Mouse (Mus musculus): ENCODE results near the gene Slfn5. TPM values are rescaled to one million over a fixed set of nuclear protein-coding genes. Genes with fewer than 3 reads are reported as not detected.
A peak's percentile ranks its signal among the peaks of the same experiment; 100 is the strongest.
"Not testable (repeated sequence)": the region's sequence is repeated elsewhere in the genome, so short reads cannot be mapped to it uniquely, and the experiment has no call there.

Gene Slfn5
- polyA plus RNA-seq, 1 experiment = 0.13 TPM

GRCm38 (mm10) chr11:82908608-82908989 is 42.5 kb upstream of the Slfn5 start:
- H3K36me3 ChIP-seq (ENCODE audit: control insufficient read depth, insufficient read depth) = peaks cover 26% of the 10 kb centered on the region
- TF ChIP-seq MYOD1 (IDR thresholded peaks at IDR 0.05; ENCODE audit: control insufficient read depth, insufficient read length, low read depth) (no peak), MAX (IDR thresholded peaks at IDR 0.05) (no peak), CEBPB (IDR thresholded peaks at IDR 0.05; ENCODE audit: low read depth) (no peak), MYOG (IDR thresholded peaks at IDR 0.05; ENCODE audit: control insufficient read depth, extremely low read depth, insufficient read length) (no peak), FOSL1 (IDR thresholded peaks at IDR 0.05; ENCODE audit: insufficient read depth, low read length, poor library complexity, severe bottlenecking) (no peak), USF1 (IDR thresholded peaks at IDR 0.05; ENCODE audit: low read depth) (no peak)
- H3K27me3 ChIP-seq (ENCODE audit: control insufficient read depth, insufficient read depth, insufficient read length) = peaks cover 4% of the 10 kb centered on the region
- H3ac ChIP-seq (ENCODE audit: control insufficient read depth, insufficient read length, low read depth) = no peak overlapping the region
- peak overlapping the region; percentile 86 for H3K4me3 ChIP-seq (ENCODE audit: insufficient read depth, poor library complexity, severe bottlenecking)
- H3K79me3 ChIP-seq (ENCODE audit: low read depth) = peaks cover 7% of the 10 kb centered on the region
- peaks cover 16% of the 10 kb centered on the region for H3K79me2 ChIP-seq (ENCODE audit: control insufficient read depth, insufficient read depth)

GRCm38 (mm10) chr11:82910250-82910649 is 40.9 kb upstream of the Slfn5 start, which contains the start of gene Unc45b:
TSS of gene Unc45b (plus strand) at chr11:82910550.
- peaks cover 14% of the 10 kb centered on the region for H3K36me3 ChIP-seq (ENCODE audit: control insufficient read depth, insufficient read depth)
- peaks cover 7% of the 10 kb centered on the region for H3K79me3 ChIP-seq (ENCODE audit: low read depth)
- H3K27me3 ChIP-seq (ENCODE audit: control insufficient read depth, insufficient read depth, insufficient read length) = peaks cover 4% of the 10 kb centered on the region
- no peak within 1 kb of the TSS for H3ac ChIP-seq (ENCODE audit: control insufficient read depth, insufficient read length, low read depth)
- H3K4me3 ChIP-seq (ENCODE audit: insufficient read depth, poor library complexity, severe bottlenecking) = no peak within 1 kb of the TSS
- no peak for TF ChIP-seq FOSL1 (IDR thresholded peaks at IDR 0.05; ENCODE audit: insufficient read depth, low read length, poor library complexity, severe bottlenecking)
- peaks cover 16% of the 10 kb centered on the region for H3K79me2 ChIP-seq (ENCODE audit: control insufficient read depth, insufficient read depth)

- no peak overlapping the region for H3K4me3 ChIP-seq (ENCODE audit: insufficient read depth, poor library complexity, severe bottlenecking)
- peaks cover 4% of the 10 kb centered on the region for H3K27me3 ChIP-seq (ENCODE audit: control insufficient read depth, insufficient read depth, insufficient read length)
- TF ChIP-seq MYOG (IDR thresholded peaks at IDR 0.05; ENCODE audit: control insufficient read depth, extremely low read depth, insufficient read length) (no peak), CEBPB (IDR thresholded peaks at IDR 0.05; ENCODE audit: low read depth) (no peak), CTCF (IDR thresholded peaks at IDR 0.05; ENCODE audit: control insufficient read depth, insufficient read depth, insufficient read length) (no peak), USF1 (IDR thresholded peaks at IDR 0.05; ENCODE audit: low read depth) (no peak), MYOD1 (IDR thresholded peaks at IDR 0.05; ENCODE audit: control insufficient read depth, insufficient read length, low read depth) (no peak), FOSL1 (IDR thresholded peaks at IDR 0.05; ENCODE audit: insufficient read depth, low read length, poor library complexity, severe bottlenecking) (no peak), MAX (IDR thresholded peaks at IDR 0.05) (no peak)
- peaks cover 16% of the 10 kb centered on the region for H3K79me2 ChIP-seq (ENCODE audit: control insufficient read depth, insufficient read depth)
- H3ac ChIP-seq (ENCODE audit: control insufficient read depth, insufficient read length, low read depth) = no peak overlapping the region
- H3K79me3 ChIP-seq (ENCODE audit: low read depth) = peaks cover 7% of the 10 kb centered on the region
- H3K36me3 ChIP-seq (ENCODE audit: control insufficient read depth, insufficient read depth) = peaks cover 8% of the 10 kb centered on the region
Measured at GRCm38 (mm10) chr11:82910679-82911389, 40.3 kb upstream of the Slfn5 start.

GRCm38 (mm10) chr11:82914711-82915352 is 36.3 kb upstream of the Slfn5 start:
- Histone ChIP-seq H3K4me3 (ENCODE audit: insufficient read depth, poor library complexity, severe bottlenecking) (no peak overlapping the region), H3K27me3 (ENCODE audit: control insufficient read depth, insufficient read depth, insufficient read length) (peaks cover 7% of the 10 kb centered on the region), H3K79me2 (ENCODE audit: control insufficient read depth, insufficient read depth) (no peaks in the 10 kb centered on the region), H3K36me3 (ENCODE audit: control insufficient read depth, insufficient read depth) (no peaks in the 10 kb centered on the region), H3K79me3 (ENCODE audit: low read depth) (no peaks in the 10 kb centered on the region), H3ac (ENCODE audit: control insufficient read depth, insufficient read length, low read depth) (no peak overlapping the region)
- TF ChIP-seq CTCF (IDR thresholded peaks at IDR 0.05; ENCODE audit: control insufficient read depth, insufficient read depth, insufficient read length) (peak; percentile 72), FOSL1 (IDR thresholded peaks at IDR 0.05; ENCODE audit: insufficient read depth, low read length, poor library complexity, severe bottlenecking) (no peak)

- Histone ChIP-seq H3K79me2 (ENCODE audit: control insufficient read depth, insufficient read depth) (no peaks in the 10 kb centered on the region), H3K27me3 (ENCODE audit: control insufficient read depth, insufficient read depth, insufficient read length) (peaks cover 9% of the 10 kb centered on the region), H3K4me3 (ENCODE audit: insufficient read depth, poor library complexity, severe bottlenecking) (no peak overlapping the region), H3K79me3 (ENCODE audit: low read depth) (no peaks in the 10 kb centered on the region), H3ac (ENCODE audit: control insufficient read depth, insufficient read length, low read depth) (no peak overlapping the region), H3K36me3 (ENCODE audit: control insufficient read depth, insufficient read depth) (no peaks in the 10 kb centered on the region)
- TF ChIP-seq MYOD1 (IDR thresholded peaks at IDR 0.05; ENCODE audit: control insufficient read depth, insufficient read length, low read depth) (no peak), USF1 (IDR thresholded peaks at IDR 0.05; ENCODE audit: low read depth) (no peak), CEBPB (IDR thresholded peaks at IDR 0.05; ENCODE audit: low read depth) (no peak), CTCF (IDR thresholded peaks at IDR 0.05; ENCODE audit: control insufficient read depth, insufficient read depth, insufficient read length) (no peak), MAX (IDR thresholded peaks at IDR 0.05) (no peak), MYOG (IDR thresholded peaks at IDR 0.05; ENCODE audit: control insufficient read depth, extremely low read depth, insufficient read length) (no peak), FOSL1 (IDR thresholded peaks at IDR 0.05; ENCODE audit: insufficient read depth, low read length, poor library complexity, severe bottlenecking) (no peak)
Measured at GRCm38 (mm10) chr11:82920768-82921167, 30.4 kb upstream of the Slfn5 start.

GRCm38 (mm10) chr11:82921691-82922090 is 29.5 kb upstream of the Slfn5 start:
- H3K4me3 ChIP-seq (ENCODE audit: insufficient read depth, poor library complexity, severe bottlenecking) = no peak overlapping the region
- H3K79me2 ChIP-seq (ENCODE audit: control insufficient read depth, insufficient read depth) = no peaks in the 10 kb centered on the region
- H3K27me3 ChIP-seq (ENCODE audit: control insufficient read depth, insufficient read depth, insufficient read length) = peaks cover 9% of the 10 kb centered on the region
- H3ac ChIP-seq (ENCODE audit: control insufficient read depth, insufficient read length, low read depth) = no peak overlapping the region
- H3K36me3 ChIP-seq (ENCODE audit: control insufficient read depth, insufficient read depth) = no peaks in the 10 kb centered on the region
- TF ChIP-seq CTCF (IDR thresholded peaks at IDR 0.05; ENCODE audit: control insufficient read depth, insufficient read depth, insufficient read length) = no peak
- TF ChIP-seq USF1 (IDR thresholded peaks at IDR 0.05; ENCODE audit: low read depth) = no peak
- TF ChIP-seq FOSL1 (IDR thresholded peaks at IDR 0.05; ENCODE audit: insufficient read depth, low read length, poor library complexity, severe bottlenecking) = no peak
- TF ChIP-seq MYOG (IDR thresholded peaks at IDR 0.05; ENCODE audit: control insufficient read depth, extremely low read depth, insufficient read length) = no peak
- no peak for TF ChIP-seq MAX (IDR thresholded peaks at IDR 0.05)
- TF ChIP-seq MYOD1 (IDR thresholded peaks at IDR 0.05; ENCODE audit: control insufficient read depth, insufficient read length, low read depth) = no peak
- TF ChIP-seq CEBPB (IDR thresholded peaks at IDR 0.05; ENCODE audit: low read depth) = no peak
- H3K79me3 ChIP-seq (ENCODE audit: low read depth) = no peaks in the 10 kb centered on the region

- not testable (repeated sequence) for H3ac ChIP-seq (ENCODE audit: control insufficient read depth, insufficient read length, low read depth); H3K27me3 ChIP-seq (ENCODE audit: control insufficient read depth, insufficient read depth, insufficient read length); H3K79me2 ChIP-seq (ENCODE audit: control insufficient read depth, insufficient read depth); H3K4me3 ChIP-seq (ENCODE audit: insufficient read depth, poor library complexity, severe bottlenecking); H3K79me3 ChIP-seq (ENCODE audit: low read depth); H3K36me3 ChIP-seq (ENCODE audit: control insufficient read depth, insufficient read depth)
Measured at GRCm38 (mm10) chr11:82923910-82924309, 27.2 kb upstream of the Slfn5 start.
